Mouse (Mus musculus) subcutaneous adipose tissue, adult 2 months (tissue): Measurements from ENCODE around the gene Pou6f2. TPM values are rescaled to one million over a fixed set of nuclear protein-coding genes. Genes with fewer than 3 reads are reported as not detected.

Experiments used
- polyA plus RNA-seq: library from polyadenylated mRNA; depleted of rRNA; stranded (reverse); fragments of >200 nt; gene quantifications from 2 replicates; pipeline ENCODE4 v1.2.3, GENCODE M21; 2012; ENCODE audit warnings: low replicate concordance; rRNA removed

Gene Pou6f2
- polyA plus RNA-seq: not detected in 2 replicates

DNA sequence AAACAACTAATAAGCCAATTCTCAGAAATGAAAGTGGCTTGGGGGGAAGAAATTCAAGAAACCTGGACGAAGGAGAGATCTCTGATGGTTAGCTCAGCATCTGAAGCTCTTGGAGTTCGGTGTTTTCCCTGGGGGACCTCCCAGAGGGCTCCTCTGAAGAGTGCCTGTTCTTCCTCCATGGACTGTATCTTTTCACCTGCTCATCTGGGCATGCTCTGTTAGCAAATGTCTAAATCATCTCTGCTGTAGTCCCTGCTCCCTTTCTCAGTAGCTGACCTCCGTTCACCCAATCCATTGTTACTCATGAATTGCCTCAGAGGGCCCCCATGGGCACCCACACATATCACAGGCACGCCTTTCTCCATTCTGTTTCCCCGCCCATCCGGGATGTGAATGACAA lies at the start of gene Pou6f2:
Pou6f2 (minus strand) TSS at position 101 of the 400 bp plus-strand sequence.

